Mouse (Mus musculus): ENCODE results near the gene Grm4. TPM values are rescaled to one million over a fixed set of nuclear protein-coding genes. Genes with fewer than 3 reads are reported as not detected.
A peak's percentile ranks its signal among the peaks of the same experiment; 100 is the strongest.

Grm4 gene
- total RNA-seq, 4 experiments from 2014 or later, result 0.16 to 0.30 (median 0.23) TPM; not detected in 1

GRCm38 (mm10) chr17:27448749-27449148 is 72.5 kb downstream of the Grm4 start:
- no peak for DNase-seq (ENCODE audit: low spot score)

DNA sequence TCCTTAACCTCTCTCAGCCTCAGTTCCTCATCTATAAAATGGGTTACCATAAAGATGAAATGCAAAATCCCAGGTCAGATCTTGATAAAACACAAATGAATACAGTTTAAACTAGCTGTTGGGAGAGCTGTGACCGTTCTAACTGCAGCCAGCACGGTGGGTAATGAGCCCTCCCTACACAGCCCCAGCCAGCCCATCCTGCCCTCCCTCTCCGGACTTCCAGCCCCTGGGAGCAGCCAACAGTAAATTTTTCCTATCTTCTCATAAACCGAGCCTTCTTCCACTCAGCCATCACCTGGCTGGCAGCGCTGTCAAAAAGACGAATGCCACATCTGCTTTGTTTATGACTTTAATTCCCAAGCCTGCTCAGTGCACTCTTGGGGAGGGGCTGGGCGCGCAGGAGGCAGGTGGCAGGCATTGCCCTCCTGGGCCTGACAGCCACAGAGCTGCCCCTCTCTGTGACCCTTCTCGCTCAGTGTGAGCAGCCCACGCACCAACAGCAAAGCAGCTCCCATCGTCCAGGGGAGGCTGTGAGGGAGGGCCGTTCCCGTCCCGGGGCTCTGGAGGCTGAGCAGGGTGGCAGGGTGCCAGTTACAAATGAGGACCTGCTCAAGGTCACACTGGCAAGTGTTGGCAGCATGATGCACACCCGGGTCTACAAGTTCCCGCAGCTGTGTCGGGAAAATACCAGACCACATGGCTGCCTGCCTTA is 75.7 kb downstream of the Grm4 start:
- DNase-seq (ENCODE audit: low spot score), result peak; percentile 17

DNA sequence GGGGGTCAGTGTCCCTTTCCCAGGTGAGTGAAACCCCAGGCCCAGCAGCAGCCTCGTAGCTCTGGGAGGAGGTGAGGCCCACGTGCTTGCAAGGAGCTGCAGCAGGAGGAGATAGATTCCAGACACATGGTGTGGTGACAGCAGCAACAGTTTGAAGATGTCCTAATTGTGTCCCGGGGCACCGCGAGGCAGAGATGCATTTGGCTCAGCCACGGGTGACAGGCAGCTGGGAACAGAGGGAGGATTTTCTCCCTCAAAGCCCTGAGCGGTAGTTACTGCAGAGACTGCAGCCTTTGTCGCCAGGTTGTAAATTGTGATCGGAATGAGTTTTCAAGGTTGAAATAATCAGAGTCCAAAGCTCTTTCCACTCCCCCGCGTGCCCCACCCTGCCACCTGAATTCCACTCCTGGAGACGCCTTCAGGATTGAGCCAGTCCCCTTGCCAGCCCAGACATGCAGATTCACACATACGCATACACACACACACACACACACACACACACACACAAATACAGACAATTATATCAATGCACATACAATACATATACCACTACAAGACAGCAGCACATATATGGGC is 78.6 kb downstream of the Grm4 start:
- DNase-seq (ENCODE audit: low spot score), result no peak

DNA sequence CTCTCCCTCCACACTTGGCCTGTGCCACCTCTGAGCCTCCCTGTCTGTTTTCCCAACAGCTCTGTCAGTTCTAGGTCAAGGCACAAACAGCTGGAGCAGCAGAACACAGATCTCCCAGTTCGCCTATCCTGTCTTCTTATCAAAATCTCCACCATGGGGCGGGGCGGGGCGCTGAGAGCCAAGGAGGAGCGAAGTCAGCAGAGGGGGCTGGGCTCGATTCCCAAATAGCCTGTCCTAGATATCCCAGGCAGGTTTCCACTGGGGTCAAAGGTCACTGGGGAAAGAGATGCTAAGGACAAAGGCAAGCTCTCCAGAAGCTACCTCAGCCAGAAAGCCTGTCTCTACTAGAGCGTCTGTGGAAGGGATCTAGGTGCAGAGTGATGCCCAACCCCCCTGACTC is 79.4 kb downstream of the Grm4 start:
- no peak for DNase-seq (ENCODE audit: low spot score)

DNA sequence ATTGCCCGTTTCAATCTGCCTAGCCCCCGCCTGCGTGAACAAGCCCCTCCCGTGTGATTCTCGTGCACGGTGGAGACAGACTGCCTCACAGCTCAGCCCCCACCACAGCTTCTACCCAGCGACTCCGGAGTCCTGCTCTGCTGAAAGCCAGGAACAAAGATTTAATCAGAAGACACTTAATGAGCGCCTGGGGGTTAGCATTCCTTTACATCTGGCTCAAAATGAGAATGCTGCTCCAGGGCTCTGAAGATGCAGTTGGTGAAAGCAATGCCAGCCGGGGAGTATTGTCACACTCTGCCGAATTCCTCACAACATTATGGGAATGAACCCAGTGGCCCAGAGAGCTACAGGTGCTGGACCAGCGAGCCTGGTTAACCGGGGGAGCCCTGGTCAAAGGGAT is 85.4 kb downstream of the Grm4 start:
- no peak for DNase-seq (ENCODE audit: low spot score)

GRCm38 (mm10) chr17:27435225-27435624 is 86.0 kb downstream of the Grm4 start:
- no peak for DNase-seq (ENCODE audit: low spot score)

- no peak for DNase-seq (ENCODE audit: low spot score)
Measured at GRCm38 (mm10) chr17:27434066-27434465, 87.1 kb downstream of the Grm4 start.

DNA sequence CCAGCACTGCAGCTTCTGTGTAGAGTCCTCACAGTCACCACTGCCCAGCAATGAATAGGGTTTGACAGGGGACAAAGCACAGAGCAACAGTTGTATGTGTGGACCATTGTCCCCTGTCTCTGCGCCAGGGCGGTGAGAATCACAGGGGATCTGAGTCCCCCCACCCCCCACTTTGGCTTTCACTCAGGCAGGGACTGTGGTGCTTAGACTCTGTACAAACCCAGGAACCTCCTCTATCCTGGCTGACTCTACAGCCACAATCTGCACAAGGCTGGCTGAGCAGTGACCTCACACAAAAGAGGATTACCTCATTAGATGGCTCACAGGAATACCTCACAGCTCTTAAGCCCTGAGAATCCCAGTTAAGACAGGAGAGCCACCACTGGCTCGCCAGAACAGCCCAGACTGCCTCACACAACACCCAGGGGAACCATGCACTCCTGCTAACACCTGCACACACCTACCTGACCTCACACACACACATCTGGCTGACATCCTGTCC is 88.0 kb downstream of the Grm4 start:
- DNase-seq (ENCODE audit: low spot score), result no peak

DNA sequence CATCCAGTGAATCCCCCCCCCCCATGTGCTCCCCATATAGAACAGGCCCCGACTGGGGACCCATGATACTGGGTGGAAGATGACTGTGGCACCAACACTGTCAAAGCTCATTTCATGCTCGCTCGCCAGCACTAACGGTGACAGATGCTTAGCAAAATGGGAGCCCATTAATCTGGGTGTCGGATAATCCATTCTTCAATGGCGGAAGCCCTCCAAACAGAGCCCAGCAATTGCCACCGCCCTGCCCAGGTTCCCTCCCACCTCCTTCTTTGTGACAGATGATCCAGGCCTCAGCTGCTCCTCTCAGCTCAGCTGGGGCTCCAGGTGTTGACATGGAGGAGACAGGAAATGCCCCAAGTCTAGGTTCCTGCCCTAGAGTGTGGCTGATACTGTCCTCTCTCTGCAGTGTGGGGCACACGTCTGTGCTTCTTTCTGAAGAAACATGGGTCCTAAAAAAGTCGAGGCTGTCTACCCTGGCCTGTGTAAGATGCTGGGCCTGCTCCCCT is 89.0 kb downstream of the Grm4 start:
- DNase-seq (ENCODE audit: low spot score), result no peak

GRCm38 (mm10) chr17:27431049-27431839 is 90.0 kb downstream of the Grm4 start:
- DNase-seq (ENCODE audit: low spot score), result no peak

DNA sequence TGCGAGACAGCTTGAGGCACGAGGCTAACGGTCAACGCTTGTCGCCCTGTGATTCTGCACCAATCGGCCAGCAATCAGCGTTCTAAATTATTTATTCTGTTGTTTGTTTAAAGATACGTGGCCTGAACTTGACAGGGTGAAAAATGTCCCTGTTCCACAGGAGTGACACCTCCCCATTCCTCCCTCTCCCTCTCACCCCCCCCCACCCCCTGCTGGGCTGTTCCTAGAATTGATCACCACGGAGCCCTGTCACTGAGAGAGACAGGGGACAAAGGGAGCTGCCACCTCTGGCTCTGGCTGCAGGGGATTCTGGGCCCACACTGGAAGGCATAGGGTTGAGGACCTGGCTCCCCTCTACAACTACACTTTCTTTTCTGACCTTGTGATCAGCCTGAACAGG is 91.4 kb downstream of the Grm4 start:
- DNase-seq (ENCODE audit: low spot score), result no peak

- no peak for DNase-seq (ENCODE audit: low spot score)
Measured at GRCm38 (mm10) chr17:27425016-27425415, 96.2 kb downstream of the Grm4 start.

DNA sequence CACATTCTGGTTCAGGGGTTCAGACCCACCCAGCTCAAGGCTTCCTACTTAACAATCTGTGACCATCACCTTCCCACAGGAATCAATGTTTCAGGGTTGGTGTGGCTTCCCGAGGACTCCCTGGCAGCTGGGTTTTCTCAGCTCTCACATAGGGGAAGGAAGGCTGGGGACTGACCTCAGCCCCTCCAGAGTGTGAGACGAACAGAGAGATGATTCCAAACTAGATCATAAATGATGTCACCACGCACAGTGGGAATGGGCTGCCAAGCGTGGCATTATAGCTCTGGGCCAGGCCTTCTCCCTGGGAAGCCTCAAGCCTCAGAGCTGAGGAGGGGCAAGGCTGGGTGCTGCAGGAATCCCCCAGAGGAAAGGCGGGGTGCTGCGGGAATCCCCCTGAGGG is 96.8 kb downstream of the Grm4 start:
- no peak for DNase-seq (ENCODE audit: low spot score)

- DNase-seq (ENCODE audit: low spot score), result peak; percentile 29
Measured at GRCm38 (mm10) chr17:27422726-27423381, 98.3 kb downstream of the Grm4 start.

- DNase-seq (ENCODE audit: low spot score), result no peak
Measured at GRCm38 (mm10) chr17:27422371-27422725, 98.9 kb downstream of the Grm4 start.

GRCm38 (mm10) chr17:27421837-27422236 is 99.4 kb downstream of the Grm4 start:
- no peak for DNase-seq (ENCODE audit: low spot score)

DNA sequence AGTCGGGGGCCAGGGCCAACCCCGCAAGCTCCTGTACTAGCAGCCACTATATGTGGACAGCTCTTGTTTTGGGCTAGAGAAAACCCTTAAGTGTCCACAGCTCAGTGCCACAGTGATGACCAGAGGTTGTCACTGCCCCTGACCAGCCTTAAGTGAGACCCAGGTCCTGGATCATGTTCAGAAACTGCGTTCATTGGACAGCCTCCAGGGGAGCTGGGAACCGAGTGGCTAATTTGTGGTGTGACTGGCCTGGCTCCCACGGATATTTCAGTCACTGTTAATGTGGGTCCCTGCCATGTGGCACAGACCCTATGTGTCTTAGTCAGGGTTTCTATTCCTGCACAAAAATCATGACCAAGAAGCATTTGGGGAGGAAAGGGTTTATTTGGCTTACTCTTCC is 112.2 kb downstream of the Grm4 start:
- DNase-seq (ENCODE audit: low spot score), result no peak

DNA sequence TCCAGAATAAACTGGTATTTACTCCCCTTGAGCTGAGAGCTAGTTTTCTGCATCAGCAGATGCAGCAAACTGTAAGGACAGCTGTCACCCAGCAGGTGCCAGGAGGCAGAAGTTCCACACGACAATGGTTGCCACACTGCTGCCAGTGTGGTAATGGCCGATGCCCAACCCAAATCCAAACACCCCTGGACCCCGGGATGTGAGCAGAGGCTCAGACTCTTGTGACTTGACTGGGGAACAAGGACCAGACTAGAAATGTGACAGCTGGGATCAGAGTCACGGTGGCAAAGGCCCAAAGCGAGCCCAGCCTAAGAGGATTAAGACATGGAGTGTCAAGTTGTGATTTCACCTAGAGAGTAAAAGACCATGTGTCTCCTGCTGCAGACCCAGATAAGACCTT is 112.7 kb downstream of the Grm4 start:
- DNase-seq (ENCODE audit: low spot score), result no peak

GRCm38 (mm10) chr17:27406956-27407355 is 114.2 kb downstream of the Grm4 start:
- DNase-seq (ENCODE audit: low spot score), result no peak

DNA sequence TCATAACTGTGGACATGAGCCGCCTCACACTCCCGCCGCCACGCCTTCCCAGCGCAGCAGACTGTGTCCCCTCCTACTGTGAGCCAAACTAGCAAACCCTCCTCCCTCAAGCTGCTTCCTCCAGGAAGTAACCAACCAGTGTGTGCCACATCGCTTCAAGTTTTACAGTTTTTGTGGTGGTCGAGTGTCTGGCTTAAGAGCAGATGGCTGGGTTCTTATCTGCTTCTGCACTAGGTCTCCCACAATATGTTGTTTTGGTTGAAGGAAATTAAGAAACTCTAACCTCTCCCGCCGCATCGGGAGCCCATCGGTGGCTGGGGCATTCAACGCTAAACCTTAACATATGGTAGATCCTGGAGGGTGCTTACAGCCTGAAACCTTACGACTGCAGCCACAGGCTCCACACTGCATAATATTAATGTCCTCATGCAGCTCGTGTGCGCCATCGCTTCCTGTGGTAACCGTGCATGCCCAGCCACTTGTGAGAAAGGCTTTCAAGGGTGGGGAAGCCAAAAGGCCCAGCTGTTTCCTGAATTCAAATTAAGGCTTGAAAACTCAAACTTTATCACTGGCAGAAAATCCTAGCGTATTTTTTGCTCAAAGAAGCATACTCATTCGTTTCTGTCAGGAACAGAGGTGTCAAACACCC is 115.7 kb downstream of the Grm4 start:
- DNase-seq (ENCODE audit: low spot score), result no peak

GRCm38 (mm10) chr17:27401200-27401599 is 120.0 kb downstream of the Grm4 start:
- no peak for DNase-seq (ENCODE audit: low spot score)

Data from heart, adult 8-10 months (tissue).